Mouse (Mus musculus) limb, embryonic 15.5 days (tissue): ENCODE data around the gene Gm4969. TPM values are rescaled to one million over a fixed set of nuclear protein-coding genes. Genes with fewer than 3 reads are reported as not detected.
"Not testable (repeated sequence)": the region's sequence is repeated elsewhere in the genome, so short reads cannot be mapped to it uniquely, and the experiment has no call there.

ENCODE experiments used
- ATAC-seq: fragments of 200-750 bp; cut with Nextera tagmentation; 2 replicates; pipeline ENCODE4 v1.8.0; 2017; ENCODE audit warnings: low read depth, moderate TSS enrichment; ENCODE audit not compliant: insufficient number of reproducible peaks, low FRiP score, low TSS enrichment
- H3K27ac ChIP-seq: fragments of 300-500 bp; sonication (generic); 2 replicates; pipeline ENCODE4 v1.5.1; 2015; ENCODE audit warnings: moderate library complexity, mild to moderate bottlenecking, inconsistent platforms
- H3K27me3 ChIP-seq: fragments of 300-500 bp; sonication (generic); 2 replicates; pipeline ENCODE4 v1.6.1; 2015; ENCODE audit warnings: inconsistent platforms
- H3K36me3 ChIP-seq: fragments of 300-500 bp; sonication (generic); 2 replicates; pipeline ENCODE4 v1.6.1; 2015; ENCODE audit warnings: inconsistent platforms
- H3K4me1 ChIP-seq: fragments of 300-500 bp; sonication (generic); 2 replicates; pipeline ENCODE4 v1.6.1; 2015; ENCODE audit warnings: inconsistent platforms
- H3K4me2 ChIP-seq: fragments of 300-500 bp; sonication (generic); 2 replicates; pipeline ENCODE4 v1.6.1; 2015; ENCODE audit warnings: mild to moderate bottlenecking, inconsistent platforms
- H3K4me3 ChIP-seq: fragments of 300-500 bp; sonication (generic); 2 replicates; pipeline ENCODE4 v1.5.1; 2015; ENCODE audit warnings: mild to moderate bottlenecking, inconsistent platforms
- H3K9ac ChIP-seq: fragments of 300-500 bp; sonication (generic); 2 replicates; pipeline ENCODE4 v1.6.1; 2015; ENCODE audit warnings: inconsistent platforms
- H3K9me3 ChIP-seq: fragments of 300-500 bp; sonication (generic); 2 replicates; pipeline ENCODE4 v1.6.1; 2016; ENCODE audit warnings: inconsistent platforms
- WGBS: fragments of 180-500 bp; shearing (Covaris S2); methylation state at CpG from one replicate; pipeline ENCODE4 v1.1.7; 2015; 5-methylcytosine and 5-hydroxymethylcytosine counted together
- polyA plus RNA-seq: library from polyadenylated mRNA; unstranded; fragments of >200 nt; fragmentation: Nextera tagmentation; extraction: Ambion mirVana; gene quantifications from 2 replicates; pipeline ENCODE4 v1.2.1, GENCODE M21; 2015

Gm4969 gene
- polyA plus RNA-seq, 1 experiment from 2014 or later, result 2.6 TPM

- Histone ChIP-seq H3K4me2 (no peak overlapping the region), H3K27me3 (peaks cover 22% of the 10 kb centered on the region), H3K36me3 (peaks cover 38% of the 10 kb centered on the region), H3K4me1 (peaks cover 36% of the 10 kb centered on the region), H3K9me3 (no peaks in the 10 kb centered on the region), H3K9ac (no peak overlapping the region), H3K4me3 (no peak overlapping the region), H3K27ac (no peak overlapping the region)
- WGBS, result 34% methylated on average over 13 of the region's 13 CpGs
- ATAC-seq, result no peak
These were observed 37.8 kb upstream of the Gm4969 start for GRCm38 (mm10) chr7:19155825-19156475.

GRCm38 (mm10) chr7:19154796-19155195 lies 36.6 kb upstream of the Gm4969 start:
- Histone ChIP-seq H3K9me3 (no peaks in the 10 kb centered on the region), H3K36me3 (peaks cover 38% of the 10 kb centered on the region), H3K27me3 (peaks cover 12% of the 10 kb centered on the region), H3K4me3 (no peak overlapping the region), H3K4me2 (no peak overlapping the region), H3K4me1 (peaks cover 36% of the 10 kb centered on the region), H3K9ac (no peak overlapping the region), H3K27ac (no peak overlapping the region)
- WGBS, result 78% methylated on average over 8 of the region's 8 CpGs
- no peak for ATAC-seq

- ATAC-seq, H3K27me3 ChIP-seq, H3K27ac ChIP-seq, H3K4me2 ChIP-seq, H3K9ac ChIP-seq, H3K9me3 ChIP-seq: not testable (repeated sequence)
- Histone ChIP-seq H3K4me1 (peaks cover 31% of the 10 kb centered on the region), H3K4me3 (0 out of 2 replicates have a peak overlapping the region, but pooled peaks have one; percentile 72), H3K36me3 (peaks cover 38% of the 10 kb centered on the region)
- WGBS, result 87% methylated on average over 10 of the region's 10 CpGs
These were observed 33.0 kb upstream of the Gm4969 start for GRCm38 (mm10) chr7:19151121-19151520.

- peaks cover 38% of the 10 kb centered on the region for H3K36me3 ChIP-seq
These were observed 31.5 kb upstream of the Gm4969 start, which contains the start of gene Snrpd2 for GRCm38 (mm10) chr7:19149626-19150025. Gene Snrpd2, plus strand, starts transcription at chr7:19149722.

GRCm38 (mm10) chr7:19148875-19149541 lies 30.8 kb upstream of the Gm4969 start, which contains the start of gene Qpctl:
Gene Qpctl, minus strand, starts transcription at chr7:19149291.
- WGBS, result under 1% methylated on average over 43 of the region's 43 CpGs
- Histone ChIP-seq H3K9me3 (no peaks in the 10 kb centered on the region), H3K4me3 (peak within 1 kb of the TSS; percentile 72), H3K9ac (peak within 1 kb of the TSS; percentile 78), H3K27me3 (no peaks in the 10 kb centered on the region), H3K4me2 (peak within 1 kb of the TSS; percentile 81), H3K36me3 (peaks cover 35% of the 10 kb centered on the region), H3K27ac (peak within 1 kb of the TSS; percentile 82), H3K4me1 (peaks cover 23% of the 10 kb centered on the region)
- peak; percentile 97 for ATAC-seq

More at GRCm38 (mm10) chr7:19149626-19150025, 31.5 kb upstream of the Gm4969 start, which contains the start of gene Snrpd2:
- H3K27ac ChIP-seq, result peak within 1 kb of the TSS; percentile 82
- H3K27me3 ChIP-seq, result no peaks in the 10 kb centered on the region
- H3K9ac ChIP-seq, result peak within 1 kb of the TSS; percentile 78
- under 1% methylated on average over 24 of the region's 24 CpGs for WGBS
- peak within 1 kb of the TSS; percentile 72 for H3K4me3 ChIP-seq
- H3K4me2 ChIP-seq, result peak within 1 kb of the TSS; percentile 81
- peak; percentile 88 for ATAC-seq
- H3K9me3 ChIP-seq, result no peaks in the 10 kb centered on the region
- H3K4me1 ChIP-seq, result peaks cover 23% of the 10 kb centered on the region

GRCm38 (mm10) chr7:19148180-19148874 lies 30.2 kb upstream of the Gm4969 start:
- WGBS, result 7% methylated on average over 20 of the region's 20 CpGs
- no peak for ATAC-seq
- Histone ChIP-seq H3K4me1 (peaks cover 23% of the 10 kb centered on the region), H3K4me2 (peak overlapping the region; percentile 81), H3K36me3 (peaks cover 28% of the 10 kb centered on the region), H3K27ac (peak overlapping the region; percentile 82), H3K9ac (peak overlapping the region; percentile 55), H3K4me3 (peak overlapping the region; percentile 72), H3K9me3 (no peaks in the 10 kb centered on the region), H3K27me3 (no peaks in the 10 kb centered on the region)

GRCm38 (mm10) chr7:19147497-19148045 lies 29.4 kb upstream of the Gm4969 start:
- 45% methylated on average over 6 of the region's 6 CpGs for WGBS
- no peak overlapping the region for H3K9ac ChIP-seq
- H3K4me1 ChIP-seq, result peaks cover 23% of the 10 kb centered on the region
- no peak overlapping the region for H3K27ac ChIP-seq
- H3K27me3 ChIP-seq, result no peaks in the 10 kb centered on the region
- H3K36me3 ChIP-seq, result peaks cover 23% of the 10 kb centered on the region
- H3K4me2 ChIP-seq, result no peak overlapping the region
- H3K4me3 ChIP-seq, result peak overlapping the region; percentile 72
- H3K9me3 ChIP-seq, result no peaks in the 10 kb centered on the region
- ATAC-seq, result no peak

GRCm38 (mm10) chr7:19146793-19147192 lies 28.6 kb upstream of the Gm4969 start:
- no peaks in the 10 kb centered on the region for H3K9me3 ChIP-seq
- H3K4me2 ChIP-seq, result no peak overlapping the region
- H3K9ac ChIP-seq, result no peak overlapping the region
- ATAC-seq, result no peak
- H3K36me3 ChIP-seq, result peaks cover 18% of the 10 kb centered on the region
- 87% methylated on average over 10 of the region's 10 CpGs for WGBS
- peaks cover 23% of the 10 kb centered on the region for H3K4me1 ChIP-seq
- H3K4me3 ChIP-seq, result no peak overlapping the region
- no peaks in the 10 kb centered on the region for H3K27me3 ChIP-seq
- no peak overlapping the region for H3K27ac ChIP-seq

- no peaks in the 10 kb centered on the region for H3K4me1 ChIP-seq
- ATAC-seq, result no peak
- peaks cover 59% of the 10 kb centered on the region for H3K36me3 ChIP-seq
- H3K9ac ChIP-seq, result no peak overlapping the region
- H3K27me3 ChIP-seq, result no peaks in the 10 kb centered on the region
- no peak overlapping the region for H3K4me3 ChIP-seq
- WGBS, result 45% methylated on average over 5 of the region's 5 CpGs
- H3K9me3 ChIP-seq, result no peaks in the 10 kb centered on the region
- H3K27ac ChIP-seq, result no peak overlapping the region
- no peak overlapping the region for H3K4me2 ChIP-seq
These were observed 19.2 kb upstream of the Gm4969 start for GRCm38 (mm10) chr7:19137380-19137779.

GRCm38 (mm10) chr7:19136673-19137334 lies 18.6 kb upstream of the Gm4969 start:
- 93% methylated on average over 38 of the region's 38 CpGs for WGBS
- ATAC-seq, result no peak
- H3K9ac ChIP-seq, result no peak overlapping the region
- no peak overlapping the region for H3K4me3 ChIP-seq
- no peaks in the 10 kb centered on the region for H3K9me3 ChIP-seq
- H3K36me3 ChIP-seq, result peaks cover 59% of the 10 kb centered on the region
- H3K27ac ChIP-seq, result no peak overlapping the region
- H3K4me2 ChIP-seq, result no peak overlapping the region
- H3K4me1 ChIP-seq, result peaks cover 2% of the 10 kb centered on the region
- no peaks in the 10 kb centered on the region for H3K27me3 ChIP-seq

GRCm38 (mm10) chr7:19136168-19136567 lies 18.0 kb upstream of the Gm4969 start:
- no peak overlapping the region for H3K27ac ChIP-seq
- peaks cover 5% of the 10 kb centered on the region for H3K4me1 ChIP-seq
- WGBS, result 94% methylated on average over 13 of the region's 13 CpGs
- H3K4me2 ChIP-seq, result no peak overlapping the region
- H3K36me3 ChIP-seq, result peaks cover 57% of the 10 kb centered on the region
- H3K9ac ChIP-seq, result no peak overlapping the region
- H3K27me3 ChIP-seq, result no peaks in the 10 kb centered on the region
- no peaks in the 10 kb centered on the region for H3K9me3 ChIP-seq
- no peak overlapping the region for H3K4me3 ChIP-seq
- no peak for ATAC-seq
